Mouse (Mus musculus): ENCODE measurements around the gene Tuba3b.

The Tuba3b gene

DNA sequence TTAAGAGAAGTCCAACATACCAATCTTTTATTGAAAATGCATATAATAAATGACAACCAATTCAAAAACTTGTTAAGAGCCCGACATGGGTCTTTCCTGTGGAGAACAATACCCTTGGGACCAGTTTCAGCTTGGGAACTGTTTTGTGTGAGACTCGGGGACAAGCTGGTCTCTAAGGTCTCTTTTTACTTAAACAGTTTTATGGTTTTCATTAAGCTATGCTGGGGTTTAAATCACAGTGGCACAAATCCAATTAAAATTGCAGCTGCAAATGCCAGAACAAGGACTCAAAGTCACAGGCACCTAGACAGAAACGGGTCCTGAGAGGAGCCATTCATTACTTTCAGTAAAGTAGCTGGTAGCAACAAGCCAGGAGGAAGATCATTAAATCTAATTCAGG is 10.4 kb upstream of the Tuba3b start:
- in situ Hi-C loops (cut with MboI, MseI) = no loop called here

- in situ Hi-C loops (cut with MboI, MseI) = no loop called here
These were observed 7.8 kb upstream of the Tuba3b start for GRCm38 (mm10) chr6:145607746-145608145.

- in situ Hi-C loops (cut with MboI, MseI) = no loop called here
These were observed 6.9 kb upstream of the Tuba3b start for GRCm38 (mm10) chr6:145608693-145609092.

DNA sequence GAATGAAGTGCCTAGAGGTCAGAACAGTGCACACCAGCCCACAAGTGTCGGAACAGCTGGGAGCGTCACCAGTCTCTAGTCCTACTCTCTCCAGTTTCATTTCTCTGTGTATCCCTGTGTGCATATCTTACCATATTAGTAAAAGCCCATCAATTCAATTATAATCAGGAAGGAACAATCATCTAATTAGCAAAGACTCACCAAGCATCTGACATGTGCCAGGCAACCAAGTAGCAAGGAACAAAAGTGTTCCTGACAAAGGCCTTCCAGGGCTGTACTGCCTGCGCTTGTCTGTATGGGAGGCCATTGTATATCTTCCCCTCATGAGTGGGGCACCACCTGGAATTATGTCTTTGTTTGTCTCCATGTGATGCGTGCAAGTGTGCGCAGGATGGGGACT is 4.7 kb upstream of the Tuba3b start:
- in situ Hi-C loops (cut with MboI, MseI) = no loop called here

- in situ Hi-C loops (cut with MboI, MseI) = no loop called here
These were observed 2.9 kb upstream of the Tuba3b start for GRCm38 (mm10) chr6:145612611-145613010.

DNA sequence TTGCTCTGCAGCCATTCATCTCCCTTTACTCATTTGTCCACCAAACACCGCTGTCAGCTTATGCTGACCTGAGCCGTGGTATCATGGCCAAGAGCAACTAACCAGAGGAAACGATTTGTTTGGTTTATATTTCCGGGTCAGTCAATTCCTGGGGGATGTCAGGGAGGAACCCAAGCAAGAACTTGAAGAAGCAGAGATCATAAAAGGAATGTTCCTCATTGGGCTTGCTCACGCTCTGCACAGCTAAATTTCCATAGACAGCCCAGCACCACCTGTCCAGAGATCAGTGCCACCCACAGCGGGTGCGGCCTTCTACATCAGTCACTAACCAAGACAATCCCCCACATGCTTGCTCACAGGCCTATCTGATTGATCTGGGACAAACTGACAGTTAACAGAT is 1.3 kb upstream of the Tuba3b start, which contains the start of gene Lmntd1:
Lmntd1 (minus strand) TSS at position 101 of the 400 bp plus-strand sequence.
- in situ Hi-C loops (cut with MboI, MseI) = no loop called here

- in situ Hi-C loops (cut with MboI, MseI) = no loop called here
These were observed 1.1 kb downstream of the Tuba3b start for GRCm38 (mm10) chr6:145616402-145617229.

- in situ Hi-C loops (cut with MboI, MseI) = no loop called here
These were observed 7.6 kb downstream of the Tuba3b start for GRCm38 (mm10) chr6:145623141-145623540.

GRCm38 (mm10) chr6:145630269-145630668 is 14.7 kb downstream of the Tuba3b start:
- in situ Hi-C loops (cut with MboI, MseI) = no loop called here

DNA sequence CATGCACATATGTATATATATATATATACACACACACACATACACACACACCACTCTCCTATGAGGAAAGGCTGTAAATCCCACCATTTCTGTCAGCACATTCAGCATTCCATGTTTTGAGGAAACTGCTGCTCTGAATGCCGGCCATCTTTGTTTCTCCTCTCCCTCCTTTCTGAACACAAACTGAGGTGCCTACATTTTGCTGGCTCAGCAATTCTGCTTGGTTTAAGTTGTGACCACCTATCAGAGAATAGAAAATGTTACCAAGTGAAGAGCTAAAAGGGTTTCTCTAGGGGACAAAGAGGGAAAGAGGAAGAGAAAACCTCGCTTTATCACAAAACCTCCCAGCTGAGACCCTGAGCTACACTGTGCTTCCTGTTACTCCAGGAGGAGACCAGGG is 18.9 kb downstream of the Tuba3b start:
- in situ Hi-C loops (cut with MboI, MseI) = no loop called here

GRCm38 (mm10) chr6:145636682-145637081 is 21.1 kb downstream of the Tuba3b start:
- in situ Hi-C loops (cut with MboI, MseI) = no loop called here

- in situ Hi-C loops (cut with MboI, MseI) = no loop called here
These were observed 22.7 kb downstream of the Tuba3b start for GRCm38 (mm10) chr6:145638248-145638647.

DNA sequence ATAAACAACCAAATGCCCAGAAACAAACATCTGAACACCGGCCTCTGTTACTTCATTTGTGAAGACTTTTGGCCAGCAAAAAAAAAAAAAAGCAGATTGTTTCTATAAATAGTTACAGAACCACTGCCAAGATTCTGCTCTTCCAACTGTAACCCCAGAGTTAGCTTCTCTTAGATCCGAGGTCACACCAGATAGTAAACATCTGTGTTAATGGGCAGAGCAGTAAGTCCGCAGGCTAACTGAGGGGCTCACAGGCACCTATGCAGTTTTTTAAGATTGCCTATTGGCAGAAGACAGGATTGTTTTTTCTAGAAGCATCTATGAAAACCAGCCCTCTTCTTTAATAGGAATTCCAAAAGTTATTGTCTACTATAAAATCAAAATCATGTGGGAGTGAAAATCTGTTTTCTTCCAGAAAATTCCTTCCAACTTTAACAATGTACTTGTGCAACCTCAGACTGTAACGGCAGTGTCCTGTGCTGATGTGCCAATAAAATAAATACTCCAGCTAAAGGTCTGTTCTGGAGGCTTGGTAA is 25.5 kb downstream of the Tuba3b start:
- in situ Hi-C loops (cut with MboI, MseI) = no loop called here

GRCm38 (mm10) chr6:145651976-145652375 is 36.4 kb downstream of the Tuba3b start:
- in situ Hi-C loops (cut with MboI, MseI) = no loop called here

DNA sequence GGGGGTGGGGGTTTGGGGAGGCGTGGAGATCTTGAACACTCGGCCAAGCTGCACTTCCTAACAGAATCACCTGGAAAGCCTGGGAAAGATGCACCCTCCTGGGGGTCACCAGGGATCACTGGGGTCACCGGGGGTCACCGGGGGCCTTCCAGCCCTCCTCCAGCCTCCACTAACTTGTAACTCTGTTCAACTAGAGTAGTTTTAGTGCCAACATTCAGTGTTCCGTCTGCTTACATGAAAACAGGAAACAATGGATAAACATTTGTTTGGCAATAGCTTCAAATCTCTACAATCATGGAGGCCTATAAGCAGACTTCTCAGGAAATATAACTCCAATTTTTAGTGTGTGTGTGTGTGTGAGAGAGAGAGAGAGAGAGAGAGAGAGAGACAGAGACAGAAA is 37.4 kb downstream of the Tuba3b start:
- in situ Hi-C loops (cut with MboI, MseI) = no loop called here

- in situ Hi-C loops (cut with MboI, MseI) = no loop called here
These were observed 38.1 kb downstream of the Tuba3b start for GRCm38 (mm10) chr6:145653626-145654025.

- in situ Hi-C loops (cut with MboI, MseI) = no loop called here
These were observed 38.7 kb downstream of the Tuba3b start for GRCm38 (mm10) chr6:145654062-145654836.

DNA sequence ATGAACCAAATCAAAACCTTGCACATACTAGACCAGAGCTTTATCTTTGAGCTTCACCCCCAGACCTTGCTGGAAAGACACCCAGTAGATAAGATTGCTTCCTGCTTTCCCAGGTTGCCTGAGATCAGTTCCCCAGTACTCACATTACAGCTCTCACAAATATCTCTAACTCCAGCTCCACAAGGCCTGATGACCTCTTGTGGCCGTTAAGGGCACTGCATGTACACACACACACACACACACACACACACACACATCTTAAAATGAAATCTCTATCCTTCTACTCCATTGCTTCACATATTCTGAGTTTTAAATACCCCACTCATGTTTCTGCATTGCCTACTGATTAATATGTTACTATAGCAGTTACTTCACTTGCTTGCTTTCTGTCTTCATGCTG is 40.1 kb downstream of the Tuba3b start:
- in situ Hi-C loops (cut with MboI, MseI) = no loop called here

GRCm38 (mm10) chr6:145656740-145657591 is 41.4 kb downstream of the Tuba3b start:
- in situ Hi-C loops (cut with MboI, MseI) = no loop called here

DNA sequence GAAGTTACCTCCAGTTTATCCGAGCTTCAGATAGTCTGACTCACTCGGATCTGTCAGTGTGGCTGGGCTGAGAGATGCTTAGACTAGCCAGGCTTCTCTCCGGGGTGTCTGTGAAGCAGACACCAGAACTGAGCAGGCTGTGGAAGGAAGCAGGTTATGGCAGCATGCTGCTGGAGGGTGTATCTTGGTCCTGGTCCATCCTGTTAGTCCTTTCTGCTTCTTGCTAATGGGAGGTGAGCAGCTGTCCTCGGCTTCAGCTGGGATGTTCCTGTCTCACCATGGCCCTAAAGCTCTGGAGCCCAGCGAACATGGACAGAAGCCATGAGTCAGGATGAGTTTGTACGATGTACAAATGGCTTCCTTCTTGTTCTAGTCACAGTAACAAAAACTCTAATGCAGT is 43.6 kb downstream of the Tuba3b start:
- in situ Hi-C loops (cut with MboI, MseI) = no loop called here

- in situ Hi-C loops (cut with MboI, MseI) = no loop called here
These were observed 45.4 kb downstream of the Tuba3b start for GRCm38 (mm10) chr6:145660943-145661342.

- in situ Hi-C loops (cut with MboI, MseI) = no loop called here
These were observed 48.7 kb downstream of the Tuba3b start for GRCm38 (mm10) chr6:145664208-145664607.
